Mouse (Mus musculus) spleen, embryonic (tissue): Measurements from ENCODE around the gene Adamts12.

ENCODE experiments used
- CTCF ChIA-PET: fragments of 350-600 bp; sonication (Branson Sonifier 250); formaldehyde crosslinking; loops from one replicate; lab custom pipeline; 2022; lab: Charles Lee

Gene Adamts12

DNA sequence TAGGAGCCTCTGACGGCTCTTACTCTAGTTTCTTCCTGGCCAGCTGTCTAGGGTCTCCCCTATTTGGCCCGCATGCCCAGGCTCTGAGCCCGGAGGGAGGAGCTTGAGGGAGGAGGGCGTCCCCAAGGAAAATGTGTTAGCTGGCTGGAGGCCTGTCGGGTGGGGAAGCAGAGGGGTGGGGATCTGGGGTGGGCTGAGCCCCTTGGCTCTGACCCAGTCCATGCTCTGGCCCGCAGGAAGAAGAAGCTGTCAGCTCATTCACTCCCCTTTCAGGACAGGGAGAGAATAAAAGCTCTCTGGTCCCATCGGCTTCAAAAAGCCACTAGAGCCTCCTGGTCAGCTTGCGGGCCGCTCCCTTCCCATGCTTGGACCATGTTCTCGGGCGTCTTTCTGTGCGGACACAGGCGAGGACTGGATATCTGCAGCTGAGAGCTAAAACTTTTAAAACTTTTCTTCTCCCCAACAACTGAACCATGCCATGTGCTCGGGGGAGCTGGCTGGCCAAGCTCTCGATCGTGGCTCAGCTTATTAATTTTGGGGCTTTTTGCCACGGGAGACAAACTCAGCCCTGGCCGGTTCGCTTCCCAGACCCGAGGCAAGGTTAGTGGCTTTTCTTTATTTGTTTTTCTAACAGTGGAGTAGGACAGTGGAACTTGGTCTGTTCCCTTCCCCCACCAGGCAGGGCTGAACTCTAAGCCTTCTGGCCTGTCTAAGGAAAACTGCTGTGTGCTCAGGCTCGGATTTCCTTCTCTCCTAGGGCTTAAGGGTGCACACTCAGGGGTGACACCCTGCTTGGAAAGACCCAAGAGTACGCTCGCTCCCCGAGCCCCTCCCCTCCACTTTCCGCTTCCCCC, at the start of gene Adamts12:
Adamts12 (plus strand) TSS at position 233 of the 854 bp plus-strand sequence.
- CTCF ChIA-PET: interaction anchor here (0.7 kb wide), 1 partner anchor 818 kb away, joined by 4 read pairs; no protein-coding TSS in a partner anchor

DNA sequence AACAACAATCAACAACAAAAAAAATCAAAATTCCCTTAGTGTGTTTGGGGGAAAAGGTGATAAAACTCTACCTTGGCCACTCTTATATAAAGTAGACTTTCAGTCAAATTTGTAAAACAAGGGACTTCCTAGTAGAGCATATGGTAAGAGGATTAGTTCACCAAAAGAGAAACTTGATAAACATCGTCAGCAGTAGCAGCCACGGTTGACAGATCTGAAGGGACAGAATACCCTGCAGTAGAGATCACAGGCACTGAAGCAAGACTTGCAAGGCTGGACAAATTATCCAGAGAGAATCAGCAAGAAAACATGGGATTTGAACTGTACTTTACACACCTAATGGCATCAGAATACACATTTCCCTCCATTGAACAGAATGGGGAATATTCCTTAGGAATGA, 49.7 kb upstream of the Adamts12 start:
- CTCF ChIA-PET: no interaction called here

DNA sequence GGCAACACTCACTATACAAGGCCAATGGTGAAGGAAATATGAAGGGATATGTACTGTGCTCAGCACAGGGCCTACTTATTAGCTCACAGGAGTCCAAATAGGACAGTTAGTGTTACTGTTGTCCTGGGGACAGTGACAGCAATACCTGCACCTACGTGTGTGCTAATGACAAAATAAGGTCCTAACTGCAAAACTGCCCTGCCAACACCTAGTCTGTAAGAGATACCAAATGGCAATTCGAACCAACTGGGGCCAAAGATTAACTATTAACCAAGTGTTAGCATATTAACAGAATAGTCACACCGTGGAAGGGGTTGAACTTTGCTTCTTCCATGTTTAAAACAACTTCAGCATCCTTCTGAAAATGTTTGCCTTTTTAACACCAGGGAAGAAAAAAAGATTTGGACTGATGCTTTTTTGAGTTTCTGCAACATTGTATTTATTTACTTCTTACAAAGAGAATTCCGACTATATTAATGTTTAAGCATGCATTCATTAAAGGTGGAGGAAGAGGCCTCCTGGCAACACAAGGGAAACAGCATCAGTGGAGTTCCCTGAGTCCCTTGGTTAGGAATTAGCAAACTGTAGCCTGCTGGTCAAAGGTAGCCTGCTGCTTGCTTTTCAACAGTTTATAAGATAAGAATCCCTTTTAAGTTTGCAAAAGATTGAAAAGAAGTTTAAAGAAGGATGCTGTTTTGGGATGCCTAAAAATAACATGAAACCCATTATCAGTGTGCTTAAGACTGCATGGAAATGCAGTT, 37.6 kb upstream of the Adamts12 start:
- CTCF ChIA-PET: no interaction called here

DNA sequence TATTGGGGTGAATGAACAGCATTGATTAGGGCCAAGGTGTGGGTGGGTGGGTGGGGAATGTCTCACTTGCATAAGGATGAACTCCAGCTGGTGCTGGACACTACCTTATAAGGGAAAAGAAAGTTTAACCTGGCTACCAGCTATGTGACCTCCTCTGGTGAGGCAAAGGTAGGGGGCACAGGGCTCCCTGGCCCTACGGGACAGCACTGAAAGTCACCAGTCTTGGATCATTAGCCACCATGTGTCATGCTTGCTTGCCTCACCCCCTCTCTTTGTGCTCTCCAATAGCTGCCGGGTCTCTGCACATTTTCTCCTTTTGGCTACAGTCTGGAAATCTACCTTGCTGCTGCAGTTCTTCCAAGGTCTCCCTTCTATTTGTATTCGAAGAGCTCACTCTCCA, 34.4 kb upstream of the Adamts12 start:
- CTCF ChIA-PET: no interaction called here

DNA sequence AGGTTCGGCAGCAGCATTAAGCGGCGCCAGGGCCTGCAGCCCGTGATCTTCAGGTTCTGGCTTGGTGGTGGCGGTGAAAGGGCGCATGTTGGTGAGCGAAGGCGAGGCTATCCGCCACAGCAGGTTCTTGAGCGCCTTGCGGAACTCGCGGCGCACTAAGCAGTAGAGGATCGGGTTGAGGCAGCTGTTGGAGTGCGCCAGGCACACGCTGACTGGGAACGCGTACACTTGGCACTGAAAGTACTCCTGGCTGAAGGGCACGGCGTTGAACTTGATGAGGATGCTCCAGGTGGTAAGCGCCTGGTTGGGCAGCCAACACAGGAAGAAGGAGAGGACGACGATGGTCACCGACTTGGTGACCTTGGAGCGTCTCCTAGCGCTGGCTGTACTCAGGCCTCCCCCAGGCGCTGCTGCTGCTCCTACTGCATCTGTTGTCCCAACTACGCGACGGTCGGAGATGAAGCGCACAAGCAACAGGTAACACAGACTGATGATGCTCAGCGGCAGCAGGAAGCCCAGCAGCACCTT, 28.6 kb upstream of the Adamts12 start:
- CTCF ChIA-PET: no interaction called here

DNA sequence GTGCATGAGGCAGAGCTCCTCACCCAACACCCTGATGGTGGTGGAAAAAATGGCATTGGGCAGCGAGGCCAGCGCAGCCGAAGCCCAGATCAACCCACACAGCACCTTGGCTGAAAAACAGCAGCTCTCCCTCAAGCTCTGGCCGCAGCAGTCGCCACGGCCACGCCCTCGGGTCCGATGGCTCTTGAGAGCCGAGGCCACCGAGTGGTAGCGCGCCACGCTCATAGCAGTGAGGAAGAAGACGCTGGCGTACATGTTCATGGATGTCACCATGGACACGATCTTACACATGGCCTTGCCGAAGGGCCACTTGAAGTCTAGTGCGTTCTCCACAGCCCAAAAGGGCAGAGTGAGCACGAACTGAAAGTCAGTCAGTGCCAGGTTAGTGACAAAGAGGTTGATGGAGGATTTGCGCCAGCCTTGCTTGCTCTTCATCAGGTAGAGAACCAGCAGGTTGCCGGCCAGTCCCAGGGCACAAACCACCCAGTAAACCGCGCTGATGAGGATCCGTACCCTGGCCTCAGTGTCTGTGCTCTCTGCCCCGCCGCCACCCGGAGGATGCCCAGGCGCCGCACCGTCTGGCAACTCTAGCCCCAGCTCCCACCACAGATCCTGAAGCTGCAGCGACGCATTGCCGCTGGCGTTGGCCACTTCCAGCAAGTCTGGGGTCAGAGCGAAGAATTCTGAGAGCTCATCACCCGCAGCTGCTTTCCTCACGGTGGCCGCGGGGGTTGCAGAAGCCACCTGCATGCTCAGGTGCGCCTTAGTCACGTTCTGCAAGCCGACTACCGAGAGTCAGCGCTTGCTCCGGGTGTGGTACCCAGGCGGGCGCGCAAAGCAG, 27.8 kb upstream of the Adamts12 start:
- CTCF ChIA-PET: no interaction called here

DNA sequence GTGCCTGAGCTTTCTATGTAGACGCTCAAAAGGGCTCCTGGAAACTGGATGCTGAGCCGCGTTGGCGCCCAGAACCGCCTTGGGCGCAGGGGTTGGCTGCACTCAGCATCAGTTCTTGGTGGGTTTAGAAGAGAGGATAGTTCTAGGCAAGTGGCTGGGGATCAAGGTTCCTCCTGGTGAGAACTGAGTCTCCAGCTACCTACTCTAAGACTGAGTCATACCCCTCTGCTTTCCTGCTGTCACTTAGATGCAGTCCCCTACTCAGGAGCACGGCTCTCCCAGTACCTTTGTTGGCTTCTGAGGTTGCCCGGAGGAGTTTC, 27.3 kb upstream of the Adamts12 start:
- CTCF ChIA-PET: no interaction called here

DNA sequence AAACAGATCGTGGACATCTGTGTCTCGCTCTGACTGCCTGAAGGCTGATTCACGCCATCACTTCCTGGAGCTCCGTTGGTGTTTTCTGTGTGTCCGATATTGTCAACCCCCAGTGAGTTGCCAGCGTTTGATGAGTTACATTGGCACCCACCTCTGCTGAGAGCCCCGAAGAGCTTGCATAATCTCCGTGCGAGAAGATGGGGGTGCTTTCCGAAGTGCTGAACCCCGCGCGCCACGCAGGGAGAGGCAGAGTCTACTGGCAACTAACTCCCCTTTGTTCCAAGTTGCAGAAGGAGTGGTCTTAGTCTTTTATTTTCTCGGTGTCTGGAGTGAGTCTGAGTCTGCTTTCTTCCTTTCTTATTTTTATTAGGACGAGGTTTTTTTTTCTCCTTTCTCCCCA, 26.9 kb upstream of the Adamts12 start, which contains the start of gene Rxfp3:
Rxfp3 (minus strand) TSS at position 281 of the 400 bp plus-strand sequence.
- CTCF ChIA-PET: no interaction called here

DNA sequence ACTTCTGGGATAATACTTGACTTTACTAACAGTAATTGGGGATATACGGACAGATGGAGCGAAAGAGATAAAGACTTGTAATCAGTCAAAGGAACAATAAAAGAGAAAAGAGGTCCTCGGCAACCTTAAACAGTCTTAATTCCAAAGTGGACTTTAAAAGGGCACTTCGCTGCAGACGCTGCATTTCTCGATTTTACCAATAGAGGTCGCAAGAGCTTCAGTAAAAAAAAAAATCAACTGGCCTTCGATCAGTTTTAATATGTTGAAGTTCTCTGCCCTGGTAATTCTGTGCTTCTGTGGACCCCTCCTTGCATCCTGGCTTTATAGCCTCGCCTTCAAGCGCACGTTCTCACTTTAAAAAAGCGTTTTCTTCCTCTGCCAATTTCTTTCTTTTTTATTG, 26.1 kb upstream of the Adamts12 start:
- CTCF ChIA-PET: no interaction called here

DNA sequence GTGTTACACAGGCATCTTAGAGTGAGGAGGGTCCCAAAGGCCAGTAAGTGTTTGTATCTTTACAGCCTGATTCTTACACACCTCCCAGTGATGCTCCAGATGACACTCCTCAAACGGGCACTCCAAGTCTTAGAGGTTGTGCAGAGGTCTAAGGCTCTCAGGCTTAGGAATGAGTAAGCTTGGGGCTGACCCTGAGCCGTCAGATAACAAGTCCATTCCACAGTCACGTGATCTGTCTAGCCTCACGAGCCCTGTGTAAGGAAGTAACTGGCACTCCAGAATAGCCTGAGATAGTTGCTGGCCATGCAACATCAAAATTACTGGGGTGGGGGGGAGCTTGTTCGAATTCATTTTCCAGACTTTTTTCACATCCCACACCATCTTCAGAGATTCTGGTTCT, 24.5 kb upstream of the Adamts12 start:
- CTCF ChIA-PET: no interaction called here

DNA sequence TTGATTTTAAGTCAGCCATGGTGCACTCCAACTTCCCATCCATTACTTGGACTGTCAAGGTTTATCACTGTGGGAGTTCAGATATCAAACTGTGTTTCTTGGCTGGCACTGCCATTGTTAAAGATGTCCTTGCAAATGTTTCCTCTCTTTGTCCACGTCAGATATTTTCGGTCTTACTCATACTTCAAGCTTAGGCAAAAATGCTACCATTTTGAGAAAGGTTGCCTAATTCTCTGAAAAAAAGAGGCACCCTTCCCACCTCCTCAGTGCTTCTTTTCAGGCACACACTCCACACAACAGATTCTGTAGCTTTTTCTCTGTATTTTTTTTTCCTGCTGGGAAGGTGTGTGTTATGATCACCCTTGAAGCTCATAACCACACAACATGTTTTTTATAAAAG, 23.4 kb upstream of the Adamts12 start:
- CTCF ChIA-PET: no interaction called here

DNA sequence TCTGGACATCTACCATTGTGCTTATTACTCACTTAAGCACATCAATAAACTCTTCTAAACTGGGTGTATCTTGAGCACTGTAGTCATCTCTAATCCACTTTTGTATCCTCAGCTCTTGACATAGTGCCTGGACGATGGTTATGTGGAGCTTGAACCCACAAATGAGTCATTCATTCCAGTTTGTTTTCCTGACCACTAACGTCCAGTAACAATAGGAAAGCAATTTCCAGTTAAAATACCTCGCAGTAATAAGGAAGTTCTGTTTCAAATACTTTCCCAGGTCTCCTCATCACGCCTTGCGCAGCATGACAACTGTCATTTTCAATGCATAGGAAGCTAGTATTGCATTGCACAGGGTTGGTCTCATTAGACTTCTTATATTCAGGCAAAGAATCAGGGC, 21.8 kb upstream of the Adamts12 start:
- CTCF ChIA-PET: no interaction called here

DNA sequence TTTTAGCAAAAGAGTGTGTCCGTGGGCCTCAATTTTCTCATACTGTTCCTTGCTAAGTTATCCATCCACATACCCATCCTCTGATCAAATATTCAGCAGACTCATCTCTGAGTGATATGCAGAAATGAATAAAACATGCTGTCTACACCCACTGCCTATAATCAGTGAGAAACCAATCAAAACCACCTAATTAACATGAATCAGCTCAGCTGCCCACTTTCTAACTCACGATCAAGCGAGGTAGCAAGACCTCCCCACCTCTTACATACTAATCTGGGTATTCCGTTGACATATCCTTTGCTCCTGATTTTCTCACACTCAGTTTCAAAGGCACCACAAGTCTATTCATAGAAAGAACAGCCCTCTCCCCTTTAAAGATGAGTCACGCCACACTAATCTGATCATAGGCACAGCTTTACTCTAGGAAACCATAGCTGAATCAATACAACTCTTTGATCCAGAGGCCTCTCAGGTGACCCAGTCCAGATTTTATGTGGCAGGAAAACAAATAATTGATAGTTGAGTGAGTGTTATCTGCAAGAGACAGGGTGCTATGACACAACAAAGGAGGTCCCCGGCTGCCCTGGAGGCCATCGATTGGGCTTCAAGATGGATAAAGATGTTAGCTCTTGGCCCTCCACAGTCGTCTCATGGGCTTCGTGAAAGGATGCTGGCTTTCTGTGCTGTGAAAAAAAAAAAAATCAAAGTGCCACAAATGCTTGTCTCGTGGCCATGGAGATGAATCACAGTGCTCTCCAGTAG, 10.7 kb upstream of the Adamts12 start:
- CTCF ChIA-PET: no interaction called here

DNA sequence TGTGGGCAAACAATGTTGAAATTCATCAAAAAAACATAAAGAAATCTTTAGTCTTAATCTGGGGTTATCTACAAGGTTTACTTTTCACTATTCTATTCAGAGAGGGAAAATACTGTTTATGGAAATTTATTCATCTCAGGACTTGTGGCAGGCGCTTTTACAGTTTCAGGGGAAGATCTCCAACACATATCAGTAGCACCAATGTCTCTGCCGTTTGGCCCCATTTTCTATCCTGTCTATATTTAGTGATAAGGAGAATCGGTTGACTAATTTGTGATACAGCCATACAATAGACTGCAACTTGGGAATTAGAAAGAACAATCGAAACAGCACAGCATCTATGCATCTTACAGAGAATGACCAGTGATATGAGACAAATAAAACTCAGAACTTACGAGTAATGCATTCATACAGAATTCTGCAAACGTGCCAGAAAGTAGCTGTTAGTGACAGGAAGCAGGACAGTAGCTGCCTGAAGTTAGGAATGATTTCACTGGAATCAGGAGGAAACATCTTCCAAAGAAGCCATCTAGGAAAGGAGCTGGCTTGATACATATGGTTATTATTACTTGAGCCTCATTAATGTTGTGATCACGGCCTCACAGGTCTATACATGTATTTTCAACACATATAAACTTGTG, 10.0 kb upstream of the Adamts12 start:
- CTCF ChIA-PET: no interaction called here

DNA sequence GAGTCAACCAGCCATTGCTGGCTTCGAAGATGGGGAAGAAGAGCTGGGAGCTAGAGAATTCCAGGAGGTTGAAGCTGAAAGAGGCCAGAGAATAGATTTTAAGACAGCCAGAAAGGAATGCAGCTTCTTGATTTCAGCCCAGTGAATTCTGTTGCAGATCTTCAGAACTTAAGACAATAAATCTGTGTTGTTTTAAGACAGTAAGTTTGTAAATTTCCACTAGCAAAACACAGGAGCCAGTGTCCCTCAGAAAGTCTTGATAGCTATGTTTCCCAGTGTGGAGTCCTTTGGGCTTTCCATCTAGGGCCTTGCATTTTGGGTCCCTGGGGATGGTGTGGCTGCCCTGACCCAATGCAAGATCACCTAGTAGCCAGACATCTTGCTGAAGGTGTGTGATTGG, 1.7 kb upstream of the Adamts12 start:
- CTCF ChIA-PET: no interaction called here

DNA sequence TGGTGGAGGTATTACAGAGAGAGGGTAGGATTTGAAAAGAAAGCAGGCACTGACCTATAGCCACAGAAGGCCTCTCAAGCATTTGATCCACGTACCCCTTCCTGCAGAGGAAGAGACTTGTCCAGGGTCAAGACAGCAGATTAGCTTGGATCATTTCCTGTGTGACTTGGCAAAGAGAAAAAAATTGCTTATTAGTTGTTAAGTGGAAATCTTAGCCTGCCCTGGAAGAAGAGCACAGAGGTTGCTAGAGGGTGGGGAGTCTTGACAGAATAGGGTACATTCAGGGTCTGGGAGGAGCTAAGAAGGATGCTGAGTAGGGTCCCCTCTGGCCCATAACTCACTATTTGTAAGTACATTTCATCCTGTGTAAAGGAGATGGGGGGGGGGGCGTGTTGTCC, 431 bp upstream of the Adamts12 start:
- CTCF ChIA-PET: interaction anchor here (0.6 to 0.7 kb wide), 2 partner anchors 818 to 1212 kb away, joined by 4 to 7 read pairs; no protein-coding TSS in a partner anchor

DNA sequence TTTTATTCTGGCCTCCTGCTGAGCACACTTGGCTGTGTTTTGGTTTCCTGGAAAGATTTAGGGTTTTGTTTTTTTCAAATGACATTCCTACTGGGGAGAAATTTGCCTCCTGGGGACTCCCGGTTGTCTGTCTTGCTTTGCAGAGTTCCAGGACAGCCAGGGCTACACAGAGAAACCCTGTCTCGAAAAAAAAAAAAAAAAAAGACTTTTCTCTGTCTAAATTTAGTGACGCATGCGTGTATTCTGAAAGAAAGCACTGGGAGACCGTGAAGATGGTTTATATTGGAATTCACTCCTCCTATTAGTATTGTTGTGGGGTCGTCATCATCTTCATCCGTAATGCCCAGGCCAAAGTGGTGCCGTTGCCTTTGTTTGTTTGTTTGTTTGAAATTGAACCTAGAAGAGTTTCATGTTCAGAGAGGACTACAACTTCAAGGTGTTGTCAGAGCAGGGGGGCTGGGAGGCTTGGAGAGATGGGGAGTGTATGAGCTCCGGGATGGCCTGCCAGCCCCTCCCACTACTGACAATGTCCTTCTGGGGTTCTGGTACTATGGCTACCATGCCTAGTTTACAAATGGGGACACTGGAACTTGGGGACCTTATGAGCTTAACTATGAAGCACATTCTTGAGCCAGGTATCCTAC, 1.1 kb downstream of the Adamts12 start:
- CTCF ChIA-PET: no interaction called here

DNA sequence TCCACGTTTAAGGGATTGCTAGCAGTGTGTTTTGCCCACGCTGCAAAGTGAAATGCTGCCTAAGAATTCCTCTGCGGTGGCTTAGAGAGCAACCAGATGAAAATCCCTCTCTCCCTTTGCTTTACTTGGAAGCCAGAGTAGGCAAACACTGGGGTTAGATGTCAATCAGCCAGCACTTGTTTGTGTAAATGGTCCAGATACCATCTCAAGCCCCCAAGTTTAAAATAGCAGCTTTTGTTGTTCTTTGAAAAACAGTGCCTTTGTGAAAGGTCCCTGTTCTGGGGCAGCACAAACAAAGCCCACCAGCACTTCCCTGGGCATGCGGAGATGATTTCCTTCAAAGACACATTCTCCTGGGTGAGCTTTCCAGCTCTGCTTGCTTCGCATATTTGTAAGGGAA, 1.7 kb downstream of the Adamts12 start:
- CTCF ChIA-PET: no interaction called here

DNA sequence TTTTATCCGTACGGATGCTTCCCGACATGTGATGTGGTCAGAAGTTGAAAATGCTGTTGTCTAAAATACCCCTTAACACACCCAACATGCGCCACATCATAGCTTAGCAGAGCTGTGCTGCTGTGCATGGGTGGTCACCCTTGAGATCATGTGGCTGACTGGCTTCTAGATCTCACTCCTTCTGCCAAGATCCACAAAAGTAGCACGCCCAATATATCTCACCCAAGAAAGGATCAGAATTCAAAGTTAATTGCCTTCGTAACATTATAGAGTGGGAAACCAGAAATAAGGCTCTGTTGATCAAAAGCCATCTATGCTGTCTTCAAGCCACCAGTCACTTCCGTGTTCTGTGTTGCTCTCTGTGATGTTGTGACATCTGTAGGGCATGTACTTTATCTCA, 3.3 kb downstream of the Adamts12 start:
- CTCF ChIA-PET: no interaction called here

DNA sequence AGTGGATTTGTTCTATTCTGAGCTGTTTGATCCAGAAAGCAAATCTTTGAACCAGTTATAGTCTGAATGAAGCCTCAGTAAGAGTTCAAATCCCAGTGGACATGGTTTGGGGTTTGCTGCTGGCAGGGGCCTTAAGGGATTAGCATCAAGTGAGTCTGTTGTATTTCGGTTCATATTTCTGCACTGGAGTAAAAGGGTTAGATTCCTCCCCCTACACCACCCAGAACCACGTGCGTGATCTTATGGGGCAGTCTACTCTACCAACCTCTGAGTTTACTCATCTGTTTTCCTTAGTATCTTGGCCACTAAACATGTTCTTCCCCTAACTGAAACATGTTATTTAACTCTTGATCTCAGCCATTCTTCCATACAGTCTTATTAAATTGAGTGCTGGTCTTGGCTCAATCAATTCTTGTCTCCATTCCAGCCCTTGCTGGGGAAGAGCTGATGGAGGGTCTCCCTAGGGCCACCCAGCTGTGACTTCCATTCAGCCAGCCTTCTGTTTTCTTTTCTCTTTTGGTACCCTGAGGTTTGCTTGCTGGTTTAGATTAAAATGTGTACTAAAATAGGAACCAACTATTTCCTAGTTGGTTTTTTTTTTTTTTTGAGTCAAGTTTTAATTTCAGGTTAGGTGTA, 11.3 kb downstream of the Adamts12 start:
- CTCF ChIA-PET: no interaction called here
